Mouse (Mus musculus) spleen, adult 2 months (tissue): ENCODE results near the gene Fmn2. TPM values are rescaled to one million over a fixed set of nuclear protein-coding genes. Genes with fewer than 3 reads are reported as not detected.

ENCODE experiments used
- DNase-seq, 2 experiments: peaks; one replicate each; pipeline versions ENCODE4 v3.0.0 to v3.0.0-alpha.2; 2012 to 2021; ENCODE audit warnings: low spot score in 2 of 2, low read depth in 1 of 2
- H3K27ac ChIP-seq: fragments of 200-500 bp; 2 replicates; pipeline ENCODE4 v1.5.1; 2012; ENCODE audit warnings: low read length, inconsistent platforms; ENCODE audit not compliant: insufficient read depth
- H3K27me3 ChIP-seq: fragments of 200-500 bp; 2 replicates; pipeline ENCODE4 v1.6.1; 2012; ENCODE audit warnings: mild to moderate bottlenecking, moderate library complexity, low read length, inconsistent platforms; ENCODE audit not compliant: control insufficient read depth, insufficient read depth
- H3K36me3 ChIP-seq: fragments of 200-500 bp; 2 replicates; pipeline ENCODE4 v1.6.1; 2012; ENCODE audit warnings: mild to moderate bottlenecking, low read length, inconsistent platforms; ENCODE audit not compliant: control insufficient read depth, insufficient read depth
- H3K4me1 ChIP-seq: fragments of 200-500 bp; 2 replicates; pipeline ENCODE4 v1.6.1; 2011; ENCODE audit warnings: inconsistent platforms; ENCODE audit not compliant: control insufficient read depth, insufficient read depth, insufficient read length
- H3K4me3 ChIP-seq: fragments of 200-500 bp; 2 replicates; pipeline ENCODE4 v1.5.1; 2011; ENCODE audit warnings: mild to moderate bottlenecking, inconsistent platforms; ENCODE audit not compliant: insufficient read depth, insufficient read length; ENCODE audit errors: extremely low read depth
- CTCF ChIP-seq: fragments of 200-500 bp; IDR thresholded peaks from 2 replicates; pipeline ENCODE4 v1.5.1; 2011; ENCODE audit warnings: mild to moderate bottlenecking, inconsistent platforms; ENCODE audit not compliant: insufficient read depth, insufficient read length, insufficient replicate concordance; ENCODE audit errors: extremely low read depth
- POLR2A ChIP-seq: fragments of 200-500 bp; IDR thresholded peaks from 2 replicates; pipeline ENCODE4 v1.6.1; 2011; ENCODE audit warnings: low read depth, low read length, inconsistent platforms
- WGBS: fragments of 180-500 bp; shearing (Covaris S2); methylation state at CpG from one replicate; pipeline ENCODE4 v1.1.7; 2018; 5-methylcytosine and 5-hydroxymethylcytosine counted together
- polyA plus RNA-seq: library from polyadenylated mRNA; depleted of rRNA; stranded (reverse); fragments of >200 nt; gene quantifications from 2 replicates; pipeline ENCODE4 v1.2.3, GENCODE M21; 2012

Fmn2 gene
- polyA plus RNA-seq, 1 experiment = 0.06 TPM

DNA sequence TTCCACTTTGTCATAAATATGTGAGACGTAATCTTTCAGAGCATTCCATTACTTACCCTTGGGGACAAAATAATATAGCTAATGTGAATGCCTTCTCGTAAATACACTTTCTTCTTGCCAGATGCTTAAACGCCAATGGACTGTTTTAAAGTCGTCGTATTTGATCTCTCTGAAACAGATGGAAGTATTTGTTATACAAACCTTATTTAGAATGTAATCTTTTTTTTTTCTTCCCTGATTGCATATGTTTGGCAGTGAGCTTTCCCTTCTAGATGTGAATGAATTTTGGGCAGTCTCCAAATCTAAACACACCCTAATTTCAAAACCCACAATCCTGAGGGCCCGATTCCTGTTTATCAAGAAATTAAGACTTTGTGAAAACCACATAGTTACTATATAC is 173.7 kb downstream of the Fmn2 start:
- no peaks in the 10 kb centered on the region for H3K36me3 ChIP-seq
- 83% methylated on average over 6 of the region's 6 CpGs for WGBS
- no peaks in the 10 kb centered on the region for H3K4me1 ChIP-seq
- no peak for DNase-seq
- no peak overlapping the region for H3K4me3 ChIP-seq
- H3K27me3 ChIP-seq = no peaks in the 10 kb centered on the region
- TF ChIP-seq CTCF = no peak
- TF ChIP-seq POLR2A = no peak
- no peak overlapping the region for H3K27ac ChIP-seq

DNA sequence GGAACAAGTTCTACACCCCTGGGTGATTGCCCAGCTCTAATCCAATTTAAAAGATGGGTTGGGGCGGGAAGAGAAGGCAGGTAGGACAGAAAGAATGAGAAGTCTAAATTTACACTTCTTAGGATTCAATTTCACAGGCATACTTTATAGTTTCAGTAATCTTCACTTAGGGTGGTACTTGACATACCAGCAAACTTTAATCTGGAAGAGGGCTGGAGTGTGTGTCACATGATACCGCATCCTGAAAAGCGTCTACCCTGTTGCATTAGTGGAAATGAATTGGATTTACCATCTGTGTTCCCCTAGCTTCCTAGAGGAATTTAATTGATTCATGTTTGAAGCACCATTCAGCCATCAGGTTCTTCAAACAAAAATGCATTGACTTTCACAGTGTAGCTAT is 174.6 kb downstream of the Fmn2 start:
- Histone ChIP-seq H3K36me3 (no peaks in the 10 kb centered on the region), H3K27ac (no peak overlapping the region), H3K27me3 (no peaks in the 10 kb centered on the region), H3K4me3 (no peak overlapping the region), H3K4me1 (no peaks in the 10 kb centered on the region)
- DNase-seq = no peak
- 91% methylated on average over 3 of the region's 3 CpGs for WGBS
- TF ChIP-seq POLR2A = no peak
- no peak for TF ChIP-seq CTCF

- Histone ChIP-seq H3K4me3 (no peak overlapping the region), H3K27ac (no peak overlapping the region), H3K36me3 (no peaks in the 10 kb centered on the region), H3K27me3 (no peaks in the 10 kb centered on the region), H3K4me1 (no peaks in the 10 kb centered on the region)
- no peak for DNase-seq
- 62% methylated on average over 4 of the region's 4 CpGs for WGBS
- TF ChIP-seq POLR2A (no peak), CTCF (no peak)
Measured at GRCm38 (mm10) chr1:174677211-174677610, 175.6 kb downstream of the Fmn2 start.

- DNase-seq = no peak
- no peaks in the 10 kb centered on the region for H3K36me3 ChIP-seq
- no peaks in the 10 kb centered on the region for H3K4me1 ChIP-seq
- no peak overlapping the region for H3K4me3 ChIP-seq
- 80% methylated on average over 2 of the region's 2 CpGs for WGBS
- H3K27ac ChIP-seq = no peak overlapping the region
- no peak for TF ChIP-seq CTCF
- TF ChIP-seq POLR2A = no peak
- H3K27me3 ChIP-seq = no peaks in the 10 kb centered on the region
Measured at GRCm38 (mm10) chr1:174689301-174689700, 187.7 kb downstream of the Fmn2 start.

DNA sequence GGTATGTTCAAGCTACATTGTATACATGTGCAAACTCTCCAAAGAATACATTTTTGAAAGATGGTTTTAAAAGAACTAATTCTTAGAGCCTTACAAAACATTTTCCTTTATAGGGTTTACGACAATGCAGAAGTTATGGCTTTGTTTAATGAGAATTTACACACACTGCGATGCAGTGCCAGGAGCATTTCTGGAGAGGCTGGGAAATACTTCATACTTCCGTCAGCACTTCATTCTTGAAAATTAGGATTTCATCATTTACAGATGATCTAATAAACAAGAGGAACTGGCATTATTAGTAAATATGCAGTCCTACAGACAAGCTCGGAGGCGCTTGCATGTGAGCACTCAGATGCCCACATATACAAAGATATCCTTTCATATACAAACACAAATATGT is 199.2 kb downstream of the Fmn2 start:
- WGBS = 95% methylated on average over 5 of the region's 5 CpGs
- Histone ChIP-seq H3K4me3 (no peak overlapping the region), H3K27me3 (no peaks in the 10 kb centered on the region), H3K36me3 (no peaks in the 10 kb centered on the region), H3K27ac (no peak overlapping the region), H3K4me1 (no peaks in the 10 kb centered on the region)
- TF ChIP-seq CTCF = no peak
- TF ChIP-seq POLR2A = no peak
- DNase-seq = no peak

- no peaks in the 10 kb centered on the region for H3K4me1 ChIP-seq
- TF ChIP-seq POLR2A = no peak
- TF ChIP-seq CTCF = no peak
- 89% methylated on average over 5 of the region's 5 CpGs for WGBS
- no peaks in the 10 kb centered on the region for H3K27me3 ChIP-seq
- H3K4me3 ChIP-seq = no peak overlapping the region
- H3K27ac ChIP-seq = no peak overlapping the region
- H3K36me3 ChIP-seq = no peaks in the 10 kb centered on the region
- no peak for DNase-seq
Measured at GRCm38 (mm10) chr1:174701835-174702234, 200.2 kb downstream of the Fmn2 start.

DNA sequence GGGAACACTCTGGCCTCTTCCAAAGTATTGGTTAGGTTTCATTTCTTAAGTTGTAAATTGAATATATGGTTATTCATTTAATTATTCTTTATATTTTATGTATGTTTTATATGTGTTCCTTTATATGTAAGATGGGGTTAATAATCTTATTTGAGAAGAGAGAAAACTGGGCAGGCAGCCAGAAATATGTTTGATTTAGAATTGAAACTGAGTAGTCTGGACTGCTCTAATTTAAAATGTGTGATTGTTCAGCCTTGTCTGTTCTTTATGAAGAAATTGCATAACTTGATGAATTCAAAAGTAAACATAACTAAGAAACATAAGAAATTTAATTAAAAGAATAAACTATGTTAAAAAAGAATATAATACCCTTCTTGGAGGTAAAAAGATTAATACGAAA is 202.3 kb downstream of the Fmn2 start:
- Histone ChIP-seq H3K4me1 (no peaks in the 10 kb centered on the region), H3K4me3 (no peak overlapping the region), H3K27ac (no peak overlapping the region), H3K27me3 (no peaks in the 10 kb centered on the region), H3K36me3 (no peaks in the 10 kb centered on the region)
- DNase-seq = no peak
- TF ChIP-seq CTCF (no peak), POLR2A (no peak)
- 90% methylated on average over 1 of the region's 1 CpGs for WGBS
